Mouse (Mus musculus) ES-E14 (cell line): Measurements from ENCODE around the gene Herpud1. TPM values are rescaled to one million over a fixed set of nuclear protein-coding genes. Genes with fewer than 3 reads are reported as not detected.
A peak's percentile ranks its signal among the peaks of the same experiment; 100 is the strongest.

Experiments
- DNase-seq: peaks from one replicate; pipeline ENCODE4 v3.0.0-alpha.2; 2013; ENCODE audit warnings: low read depth, low spot score
- H3K27ac ChIP-seq: 2 replicates; pipeline ENCODE4 v1.5.1; 2012; ENCODE audit warnings: low read depth, mild to moderate bottlenecking, low read length, moderate library complexity, mixed read lengths; ENCODE audit not compliant: poor library complexity, insufficient read depth, severe bottlenecking
- H3K36me3 ChIP-seq: 2 replicates; pipeline ENCODE4 v1.6.1; 2012; ENCODE audit warnings: mild to moderate bottlenecking, low read length, moderate library complexity, mixed read lengths; ENCODE audit not compliant: control insufficient read depth, poor library complexity, insufficient read depth, severe bottlenecking
- H3K4me1 ChIP-seq, 2 experiments: fragments of 150-350 bp in 1 of 2; sonication (generic) in 1 of 2; 2 replicates each; pipeline ENCODE4 v1.6.1; 2012; ENCODE audit warnings: low read length in 2 of 2, mild to moderate bottlenecking in 1 of 2, mixed read lengths in 1 of 2; ENCODE audit not compliant: control insufficient read depth in 2 of 2, insufficient read depth in 2 of 2, poor library complexity in 1 of 2
- H3K4me3 ChIP-seq, 2 experiments: fragments of 150-350 bp in 1 of 2; sonication (generic) in 1 of 2; 2 replicates each; pipeline ENCODE4 v1.5.1; 2012; ENCODE audit warnings: low read length in 2 of 2, low read depth in 1 of 2, mild to moderate bottlenecking in 1 of 2, mixed read lengths in 1 of 2; ENCODE audit not compliant: insufficient read depth in 1 of 2, poor library complexity in 1 of 2, severe bottlenecking in 1 of 2
- H3K9ac ChIP-seq: 2 replicates; pipeline ENCODE4 v1.6.1; 2012; ENCODE audit warnings: low read depth, mild to moderate bottlenecking, low read length, mixed read lengths; ENCODE audit not compliant: poor library complexity, insufficient read depth, severe bottlenecking
- H3K9me3 ChIP-seq: fragments of 150-350 bp; sonication (generic); 2 replicates; pipeline ENCODE4 v1.6.1; 2012; ENCODE audit warnings: low read depth, mild to moderate bottlenecking, low read length; ENCODE audit not compliant: control insufficient read depth, insufficient read depth
- CHD2 ChIP-seq: IDR thresholded peaks from 2 replicates; pipeline ENCODE4 v1.6.1; 2014; ENCODE audit warnings: mild to moderate bottlenecking, low read depth, low read length, inconsistent platforms
- HCFC1 ChIP-seq: IDR thresholded peaks from 2 replicates; pipeline ENCODE4 v1.6.1; 2012; ENCODE audit warnings: low read length, inconsistent platforms, borderline replicate concordance; ENCODE audit not compliant: insufficient read depth
- MAFK ChIP-seq: IDR thresholded peaks from 2 replicates; pipeline ENCODE4 v1.6.1; 2014; ENCODE audit warnings: mild to moderate bottlenecking, low read depth, low read length, inconsistent platforms; ENCODE audit not compliant: insufficient read depth
- ZC3H11A ChIP-seq: IDR thresholded peaks from 2 replicates; pipeline ENCODE4 v1.6.1; 2012; ENCODE audit warnings: low read depth, mild to moderate bottlenecking, inconsistent platforms, low read length, borderline replicate concordance
- ZNF384 ChIP-seq: IDR thresholded peaks from 2 replicates; pipeline ENCODE4 v1.6.1; 2012; ENCODE audit warnings: low read depth, low read length, inconsistent platforms
- in situ Hi-C, 2 experiments: fragments of 600-800 bp; cut with MboI; formaldehyde crosslinking; loops; one replicate each; pipeline ENCODE4 v1.15.1; 2025; ENCODE audit warnings: low sequenced_read_pairs in 2 of 2, inconsistent platforms in 1 of 2; ENCODE audit not compliant: unreplicated experiment in 2 of 2
- total RNA-seq: library from RNA; depleted of rRNA; stranded (reverse); fragments of 300-350 nt; gene quantifications from 2 replicates; pipeline ENCODE4 v1.2.3, GENCODE M21; 2012; rRNA removed

The Herpud1 gene
- 50.4 and 76.5 TPM in 2 replicates for total RNA-seq

GRCm38 (mm10) chr8:94386214-94387026 is at the start of gene Herpud1:
Herpud1 (plus strand) TSS chr8:94386438.
- DNase-seq, result peak; percentile 91
- Histone ChIP-seq H3K9me3 (no peaks in the 10 kb centered on the region), H3K4me3 (peak within 1 kb of the TSS; percentile 81 to 91), H3K36me3 (peaks cover 15% of the 10 kb centered on the region; the same call in 1 of the 2 replicates), H3K9ac (peak within 1 kb of the TSS; percentile 94), H3K4me1 (peaks cover 0 to 9% of the 10 kb centered on the region in 2 experiments; a peak in 1 of 4 replicates), H3K27ac (peak within 1 kb of the TSS; percentile 4; the same call in 1 of the 2 replicates)
- in situ Hi-C loops, result no loop called here
- no peak for TF ChIP-seq MAFK
- peak; percentile 67; the same call in 1 of the 2 replicates for TF ChIP-seq CHD2

DNA sequence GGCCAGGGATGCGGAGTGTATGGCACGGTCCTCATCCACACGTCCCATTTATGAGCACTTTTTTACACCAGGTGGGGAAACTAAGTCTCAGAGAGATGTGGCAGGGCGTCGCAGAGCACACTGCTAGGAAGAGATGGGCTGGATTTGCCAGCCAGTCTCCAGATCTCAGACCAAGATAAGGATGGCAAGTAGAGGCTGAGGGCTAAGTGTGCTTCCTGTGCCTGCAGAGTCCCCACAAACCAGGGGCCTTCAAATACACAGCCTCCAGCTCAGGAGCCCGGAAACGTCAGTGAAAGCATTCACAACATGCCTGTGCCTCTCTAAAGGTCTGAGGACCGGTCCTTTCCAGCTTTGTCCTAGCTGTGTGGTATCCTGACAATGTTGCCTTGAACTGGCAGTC is 48.7 kb upstream of the Herpud1 start:
- in situ Hi-C loops, result no loop called here
- DNase-seq, result no peak
- H3K36me3 ChIP-seq, result no peaks in the 10 kb centered on the region
- no peak for TF ChIP-seq HCFC1
- H3K9me3 ChIP-seq, result no peaks in the 10 kb centered on the region
- no peak overlapping the region for H3K9ac ChIP-seq
- H3K4me3 ChIP-seq, result no peak overlapping the region
- H3K27ac ChIP-seq, result no peak overlapping the region
- no peaks in the 10 kb centered on the region for H3K4me1 ChIP-seq

DNA sequence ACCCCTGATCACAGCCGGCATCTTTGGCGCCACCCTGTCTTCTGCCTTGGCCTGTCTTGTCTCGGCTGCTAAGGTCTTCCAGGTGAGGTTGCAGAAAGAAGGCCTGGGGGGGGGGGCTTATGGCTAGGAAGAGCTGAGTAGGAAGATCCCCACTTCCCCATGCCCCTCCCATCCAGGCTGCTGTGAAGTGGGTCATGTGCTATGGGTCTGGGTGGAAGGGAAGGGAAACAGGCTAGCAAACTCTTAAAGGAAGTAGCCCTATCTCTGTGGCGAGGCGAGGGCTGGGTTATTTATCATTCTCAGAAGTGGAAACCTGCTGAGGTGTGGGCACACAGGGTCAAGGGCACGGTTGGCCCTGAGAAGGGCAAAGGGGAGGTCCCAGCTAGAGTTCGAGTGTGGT is 45.4 kb upstream of the Herpud1 start:
- no peak for DNase-seq
- Histone ChIP-seq H3K9ac (no peak overlapping the region), H3K4me1 (peaks cover 0 to 4% of the 10 kb centered on the region in 2 experiments; a peak in 1 of 4 replicates), H3K27ac (no peak overlapping the region), H3K36me3 (no peaks in the 10 kb centered on the region), H3K9me3 (no peaks in the 10 kb centered on the region), H3K4me3 (no peak overlapping the region)
- TF ChIP-seq MAFK (no peak), ZC3H11A (no peak), HCFC1 (no peak), ZNF384 (no peak), CHD2 (no peak)
- in situ Hi-C loops, result no loop called here

- Histone ChIP-seq H3K4me3 (no peak overlapping the region), H3K9ac (no peak overlapping the region), H3K36me3 (no peaks in the 10 kb centered on the region), H3K27ac (no peak overlapping the region), H3K9me3 (no peaks in the 10 kb centered on the region), H3K4me1 (peaks cover 0 to 4% of the 10 kb centered on the region in 2 experiments; a peak in 1 of 4 replicates)
- no peak for TF ChIP-seq ZC3H11A
- in situ Hi-C loops, result no loop called here
- DNase-seq, result no peak
Measured at GRCm38 (mm10) chr8:94342691-94343090, 43.5 kb upstream of the Herpud1 start.

DNA sequence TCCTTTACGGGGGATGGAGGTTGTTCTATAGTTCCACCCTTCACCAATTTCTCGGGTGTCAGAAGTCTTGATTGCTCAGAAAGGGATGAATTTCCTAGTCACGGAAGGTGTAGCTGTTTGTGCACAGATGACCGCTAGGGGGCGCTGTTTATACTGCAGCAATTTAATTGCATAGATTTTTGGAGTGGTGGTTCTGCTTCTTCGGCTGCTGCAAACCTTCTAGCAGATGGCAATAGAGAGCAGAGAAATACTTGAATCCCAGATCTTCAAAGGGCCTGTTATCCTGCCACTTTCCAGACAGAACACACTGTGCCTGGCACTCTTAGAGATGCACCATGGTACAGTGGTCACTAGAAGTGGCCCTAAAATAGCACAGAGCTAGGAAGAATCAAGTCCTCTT is 42.9 kb upstream of the Herpud1 start:
- in situ Hi-C loops, result no loop called here
- TF ChIP-seq CHD2 (no peak), ZC3H11A (no peak)
- Histone ChIP-seq H3K9me3 (no peaks in the 10 kb centered on the region), H3K9ac (no peak overlapping the region), H3K4me1 (peaks cover 0 to 4% of the 10 kb centered on the region in 2 experiments; a peak in 1 of 4 replicates), H3K27ac (no peak overlapping the region), H3K4me3 (no peak overlapping the region), H3K36me3 (no peaks in the 10 kb centered on the region)
- peak; percentile 39 for DNase-seq
